Mouse (Mus musculus) spleen, adult 2 months (tissue): ENCODE data around the gene Wdcp.

Source experiments
- CTCF ChIP-seq: fragments of 200-500 bp; IDR thresholded peaks from 2 replicates; pipeline ENCODE4 v1.5.1; 2011; ENCODE audit warnings: mild to moderate bottlenecking, inconsistent platforms; ENCODE audit not compliant: insufficient read depth, insufficient read length, insufficient replicate concordance; ENCODE audit errors: extremely low read depth
- POLR2A ChIP-seq: fragments of 200-500 bp; IDR thresholded peaks from 2 replicates; pipeline ENCODE4 v1.6.1; 2011; ENCODE audit warnings: low read depth, low read length, inconsistent platforms

DNA sequence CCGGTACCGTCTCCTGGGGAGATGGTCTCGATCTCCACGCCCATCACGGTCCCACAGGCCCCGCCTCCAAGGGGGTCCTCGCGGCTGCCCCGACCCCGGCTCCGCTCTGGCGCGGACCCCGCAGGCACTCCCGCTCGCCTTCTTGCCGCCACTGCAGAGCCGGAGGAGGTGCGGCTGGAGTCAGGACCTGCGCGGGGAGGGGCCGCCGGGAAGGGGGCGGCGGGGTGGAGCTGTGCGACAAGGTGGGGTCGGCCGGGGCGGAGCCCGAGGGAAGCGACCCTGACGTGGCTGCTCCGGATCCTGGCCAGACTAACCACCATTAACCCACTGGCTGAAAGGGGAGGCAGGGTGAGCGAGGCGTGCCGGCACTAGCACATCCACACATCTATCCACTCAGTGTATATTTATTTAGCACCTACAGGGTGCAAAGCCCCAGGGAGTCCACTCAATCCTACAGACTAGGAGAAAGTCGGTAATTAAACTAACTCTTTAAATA is 1.7 kb upstream of the Wdcp start, which contains the start of gene Fkbp1b:
- no peak for TF ChIP-seq CTCF
- TF ChIP-seq POLR2A, result no peak
